Mouse (Mus musculus) intestine, embryonic 15.5 days (tissue): ENCODE measurements around the gene Zfp398. TPM values are rescaled to one million over a fixed set of nuclear protein-coding genes. Genes with fewer than 3 reads are reported as not detected.

Source experiments
- ATAC-seq: fragments of 200-750 bp; cut with Nextera tagmentation; 2 replicates; pipeline ENCODE4 v1.8.0; 2017; ENCODE audit warnings: moderate TSS enrichment, moderate library complexity
- H3K27ac ChIP-seq: fragments of 300-500 bp; sonication (generic); 2 replicates; pipeline ENCODE4 v1.5.1; 2015; ENCODE audit warnings: mild to moderate bottlenecking, inconsistent platforms
- H3K27me3 ChIP-seq: fragments of 300-500 bp; sonication (generic); replicated peaks from 2 replicates; pipeline ENCODE4 v1.6.1; 2015; ENCODE audit warnings: inconsistent platforms
- H3K36me3 ChIP-seq: fragments of 300-500 bp; sonication (generic); 2 replicates; pipeline ENCODE4 v1.6.1; 2015; ENCODE audit warnings: inconsistent platforms
- H3K4me1 ChIP-seq: fragments of 300-500 bp; sonication (generic); replicated peaks from 2 replicates; pipeline ENCODE4 v1.6.1; 2015; ENCODE audit warnings: inconsistent platforms
- H3K4me2 ChIP-seq: fragments of 300-500 bp; sonication (generic); replicated peaks from 2 replicates; pipeline ENCODE4 v1.6.1; 2015; ENCODE audit warnings: mild to moderate bottlenecking, inconsistent platforms
- H3K4me3 ChIP-seq: fragments of 300-500 bp; sonication (generic); replicated peaks from 2 replicates; pipeline ENCODE4 v1.5.1; 2015; ENCODE audit warnings: inconsistent platforms
- H3K9ac ChIP-seq: fragments of 300-500 bp; sonication (generic); 2 replicates; pipeline ENCODE4 v1.6.1; 2015; ENCODE audit warnings: inconsistent platforms
- H3K9me3 ChIP-seq: fragments of 300-500 bp; sonication (generic); 2 replicates; pipeline ENCODE4 v1.6.1; 2016; ENCODE audit warnings: inconsistent platforms
- WGBS: fragments of 180-500 bp; shearing (Covaris S2); methylation state at CpG from one replicate; pipeline ENCODE4 v1.1.7; 2015; 5-methylcytosine and 5-hydroxymethylcytosine counted together
- polyA plus RNA-seq: library from polyadenylated mRNA; unstranded; fragments of >200 nt; fragmentation: Nextera tagmentation; extraction: Ambion mirVana; gene quantifications from 2 replicates; pipeline ENCODE4 v1.2.1, GENCODE M21; 2015

Zfp398 gene
- polyA plus RNA-seq, 1 experiment from 2014 or later = 6.8 TPM

DNA sequence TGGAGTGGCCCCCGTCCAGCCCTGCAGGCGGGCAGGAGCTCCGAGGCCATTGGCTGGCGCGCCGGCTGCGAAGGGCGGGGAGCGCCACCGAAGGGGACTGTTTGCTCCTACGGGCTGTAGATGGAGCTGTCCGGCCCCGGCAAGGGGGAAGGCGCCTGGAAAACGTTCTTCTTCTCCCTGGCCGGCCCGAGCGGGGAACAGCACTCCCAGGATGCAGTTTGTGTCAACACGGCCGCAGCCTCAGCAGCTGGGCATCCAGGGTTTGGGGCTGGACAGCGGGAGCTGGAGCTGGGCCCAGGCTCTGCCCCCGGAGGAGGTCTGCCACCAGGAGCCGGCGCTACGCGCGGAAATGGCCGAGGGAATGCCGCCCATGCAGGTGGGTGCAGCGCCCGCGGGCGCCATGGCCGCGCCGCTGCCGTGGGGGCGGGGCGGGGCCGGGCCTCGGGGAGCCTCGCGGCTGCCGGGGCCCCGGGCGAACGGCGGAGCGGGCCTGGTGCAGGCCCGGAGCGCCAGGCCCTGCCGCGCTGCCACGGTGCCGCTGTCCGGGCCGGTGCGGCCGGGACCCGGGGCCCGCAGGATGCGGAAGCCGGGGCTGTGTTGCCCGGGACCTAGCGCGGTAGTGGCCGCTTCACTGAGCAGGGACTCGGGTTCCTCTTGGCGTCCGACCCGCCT, 42.1 kb downstream of the Zfp398 start:
- no peaks in the 10 kb centered on the region for H3K9me3 ChIP-seq
- H3K4me2 ChIP-seq = peak overlapping the region; percentile 78
- H3K27me3 ChIP-seq = no peaks in the 10 kb centered on the region
- peak overlapping the region; percentile 98 for H3K4me3 ChIP-seq
- peak overlapping the region; percentile 96 for H3K9ac ChIP-seq
- WGBS = under 1% methylated on average over 68 of the region's 71 CpGs
- peaks cover 15% of the 10 kb centered on the region for H3K36me3 ChIP-seq
- H3K4me1 ChIP-seq = peaks cover 15% of the 10 kb centered on the region
- ATAC-seq = peak; percentile 99
- H3K27ac ChIP-seq = peak overlapping the region; percentile 99

DNA sequence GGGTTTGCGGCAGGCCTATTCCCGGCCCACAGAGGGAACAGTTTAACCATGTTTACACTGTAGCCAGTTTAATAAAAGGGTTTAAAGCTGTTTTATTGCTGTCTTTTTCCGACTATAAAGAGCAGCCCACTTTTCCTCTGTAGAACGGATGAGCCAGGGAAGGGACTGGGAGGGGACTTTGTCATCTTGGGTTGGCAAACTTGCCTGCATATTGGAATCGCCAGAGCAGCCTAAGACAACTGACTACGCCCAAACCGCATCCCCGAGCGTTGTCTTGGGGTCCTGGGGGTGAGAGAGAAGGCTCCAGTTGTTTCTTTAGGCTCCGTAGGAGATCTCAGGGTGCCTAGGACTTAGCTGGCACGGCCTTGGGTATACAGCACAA, 42.7 kb downstream of the Zfp398 start:
- WGBS = under 1% methylated on average over 11 of the region's 11 CpGs
- H3K9me3 ChIP-seq = no peaks in the 10 kb centered on the region
- peaks cover 20% of the 10 kb centered on the region for H3K36me3 ChIP-seq
- no peaks in the 10 kb centered on the region for H3K27me3 ChIP-seq
- H3K4me2 ChIP-seq = peak overlapping the region; percentile 78
- H3K4me1 ChIP-seq = peaks cover 15% of the 10 kb centered on the region
- ATAC-seq = no peak
- H3K9ac ChIP-seq = peak overlapping the region; percentile 96
- peak overlapping the region; percentile 98 for H3K4me3 ChIP-seq
- peak overlapping the region; percentile 99 for H3K27ac ChIP-seq

DNA sequence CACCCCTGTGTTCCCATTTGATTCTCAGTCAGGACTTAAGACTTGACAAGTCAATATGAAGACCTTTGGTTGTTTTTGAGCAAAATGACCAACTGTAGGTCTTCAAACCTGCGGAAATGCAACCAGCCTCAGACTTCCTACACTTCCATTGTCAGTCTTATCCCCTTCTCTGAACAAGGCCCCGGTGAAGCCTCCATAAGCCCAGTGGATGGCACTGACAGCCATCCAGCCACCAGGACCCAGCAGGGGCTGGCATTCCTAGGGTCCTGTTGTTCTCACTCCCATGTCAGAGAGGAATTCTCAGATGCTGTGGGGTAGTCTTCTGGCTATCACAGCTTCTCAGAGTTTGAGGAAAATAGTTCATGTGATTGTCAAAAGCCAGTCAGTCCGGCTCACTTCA, 43.1 kb downstream of the Zfp398 start:
- Histone ChIP-seq H3K4me1 (peaks cover 15% of the 10 kb centered on the region), H3K9ac (peak overlapping the region; percentile 96), H3K27ac (no peak overlapping the region), H3K27me3 (no peaks in the 10 kb centered on the region), H3K4me2 (peak overlapping the region; percentile 78), H3K36me3 (peaks cover 23% of the 10 kb centered on the region), H3K4me3 (peak overlapping the region; percentile 98), H3K9me3 (no peaks in the 10 kb centered on the region)
- 37% methylated on average over 3 of the region's 3 CpGs for WGBS
- ATAC-seq = no peak

DNA sequence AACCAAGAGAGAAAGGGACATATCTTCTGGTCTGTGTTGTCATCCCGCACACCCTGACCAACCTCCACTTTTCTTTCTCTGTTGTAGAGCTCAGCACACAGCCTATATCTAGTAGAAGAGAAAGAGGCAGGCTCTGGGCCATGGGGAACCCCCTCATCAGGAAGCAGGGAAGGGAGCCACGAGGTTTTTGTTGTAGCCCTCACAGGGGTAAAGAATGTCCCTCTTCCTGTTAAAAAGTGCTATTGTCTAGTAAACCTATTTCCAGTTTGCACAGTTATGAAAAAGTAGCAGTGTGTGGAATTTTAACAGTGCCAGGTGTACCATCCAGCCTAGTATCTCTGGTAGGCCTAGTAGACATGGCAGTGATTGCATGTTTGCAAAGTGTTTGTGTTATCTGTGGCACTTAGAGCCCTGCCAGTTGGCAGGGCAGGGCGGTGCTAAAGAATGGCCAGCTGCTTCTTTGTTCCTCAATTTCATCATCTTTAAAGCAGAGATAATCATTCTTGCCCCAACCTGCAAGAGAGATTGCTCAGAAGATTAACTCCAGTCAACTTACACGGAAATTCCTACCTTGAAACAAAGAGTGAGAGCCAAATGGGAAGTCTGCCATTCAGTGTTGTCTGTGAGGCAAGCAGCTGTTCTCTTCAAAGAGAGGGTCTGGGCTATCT, 43.7 kb downstream of the Zfp398 start:
- peak overlapping the region; percentile 78 for H3K4me2 ChIP-seq
- peak overlapping the region; percentile 96; the same call in 1 of the 2 replicates for H3K9ac ChIP-seq
- H3K4me3 ChIP-seq = peak overlapping the region; percentile 98
- WGBS = 60% methylated on average over 4 of the region's 4 CpGs
- H3K36me3 ChIP-seq = peaks cover 25% of the 10 kb centered on the region
- H3K9me3 ChIP-seq = no peaks in the 10 kb centered on the region
- no peak overlapping the region for H3K27ac ChIP-seq
- no peak for ATAC-seq
- H3K27me3 ChIP-seq = no peaks in the 10 kb centered on the region
- H3K4me1 ChIP-seq = peaks cover 15% of the 10 kb centered on the region

DNA sequence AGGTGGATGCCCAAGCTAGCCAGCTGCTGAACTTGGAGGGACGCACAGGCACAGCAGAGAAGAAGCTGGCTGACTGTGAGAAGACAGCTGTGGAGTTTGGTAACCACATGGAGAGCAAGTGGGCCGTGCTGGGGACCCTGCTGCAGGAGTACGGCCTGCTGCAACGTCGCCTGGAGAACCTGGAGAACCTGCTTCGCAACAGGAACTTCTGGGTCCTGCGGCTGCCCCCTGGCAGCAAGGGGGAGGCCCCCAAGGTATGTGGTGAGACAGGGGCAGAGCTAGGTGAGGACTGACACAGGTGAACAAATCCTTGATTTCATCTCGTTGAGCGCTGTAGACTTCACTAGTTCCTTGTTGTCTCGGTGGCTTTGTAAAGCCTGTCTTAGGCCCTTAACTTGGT, 44.7 kb downstream of the Zfp398 start:
- no peaks in the 10 kb centered on the region for H3K9me3 ChIP-seq
- no peaks in the 10 kb centered on the region for H3K27me3 ChIP-seq
- H3K4me1 ChIP-seq = peaks cover 15% of the 10 kb centered on the region
- no peak for ATAC-seq
- H3K4me2 ChIP-seq = no peak overlapping the region
- no peak overlapping the region for H3K27ac ChIP-seq
- H3K36me3 ChIP-seq = peaks cover 25% of the 10 kb centered on the region
- no peak overlapping the region for H3K4me3 ChIP-seq
- H3K9ac ChIP-seq = no peak overlapping the region
- WGBS = 92% methylated on average over 10 of the region's 10 CpGs

DNA sequence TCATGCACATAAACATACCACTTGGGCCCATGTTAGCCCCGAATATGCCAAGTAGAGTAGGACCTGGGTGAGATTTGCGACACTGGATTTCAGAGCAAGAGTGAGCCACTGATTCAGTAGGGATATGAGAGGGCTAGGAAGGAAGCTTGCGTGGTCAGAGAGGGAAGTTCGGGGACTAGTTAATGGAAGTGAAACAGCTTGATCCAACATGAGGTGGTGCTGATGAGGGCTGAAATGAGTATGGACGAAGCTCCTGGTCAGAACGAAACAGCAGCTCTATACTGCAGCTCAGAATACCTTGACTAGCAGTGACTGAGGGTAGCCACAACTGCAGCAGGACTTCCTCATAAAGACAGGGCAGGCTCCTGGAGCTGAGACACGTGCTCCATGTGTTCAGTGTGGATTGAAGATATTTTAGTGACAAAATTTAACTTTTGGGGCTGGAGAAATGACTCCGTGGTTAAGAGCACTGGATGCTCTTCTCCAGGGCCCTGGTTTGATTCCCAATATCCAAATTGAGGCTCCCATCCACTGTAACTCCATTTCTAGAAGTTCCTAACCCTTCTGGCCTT, 53.4 kb downstream of the Zfp398 start:
- Histone ChIP-seq H3K9me3 (no peaks in the 10 kb centered on the region), H3K9ac (no peak overlapping the region), H3K4me1 (no peaks in the 10 kb centered on the region), H3K27ac (no peak overlapping the region), H3K36me3 (peaks cover 35% of the 10 kb centered on the region), H3K4me2 (no peak overlapping the region), H3K4me3 (no peak overlapping the region), H3K27me3 (no peaks in the 10 kb centered on the region)
- ATAC-seq = no peak
- 88% methylated on average over 8 of the region's 8 CpGs for WGBS

DNA sequence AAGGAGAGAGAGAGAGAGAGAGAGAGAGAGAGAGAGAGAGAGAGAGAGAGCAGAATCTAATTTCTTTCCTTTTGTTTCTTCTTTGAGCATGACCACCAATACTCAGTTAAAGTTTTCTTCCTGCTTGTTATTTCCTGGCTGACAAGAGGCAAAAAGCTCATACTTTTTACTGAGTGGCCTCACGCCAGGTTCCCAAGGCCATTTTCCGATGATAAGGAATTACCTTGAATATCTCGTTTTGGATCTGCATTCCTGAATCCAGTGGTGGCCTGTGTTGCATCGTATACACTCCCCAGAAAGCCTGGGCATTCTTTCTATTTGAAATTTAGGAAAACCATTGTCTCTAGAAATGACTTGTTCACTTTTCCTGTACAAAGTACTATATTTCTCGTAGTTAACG, 64.0 kb downstream of the Zfp398 start:
- no peak overlapping the region for H3K4me2 ChIP-seq
- no peaks in the 10 kb centered on the region for H3K27me3 ChIP-seq
- no peak overlapping the region for H3K27ac ChIP-seq
- no peak overlapping the region for H3K9ac ChIP-seq
- H3K4me1 ChIP-seq = no peaks in the 10 kb centered on the region
- H3K4me3 ChIP-seq = no peak overlapping the region
- peaks cover 27% of the 10 kb centered on the region for H3K36me3 ChIP-seq
- ATAC-seq = no peak
- WGBS = 86% methylated on average over 6 of the region's 6 CpGs
- H3K9me3 ChIP-seq = no peaks in the 10 kb centered on the region

DNA sequence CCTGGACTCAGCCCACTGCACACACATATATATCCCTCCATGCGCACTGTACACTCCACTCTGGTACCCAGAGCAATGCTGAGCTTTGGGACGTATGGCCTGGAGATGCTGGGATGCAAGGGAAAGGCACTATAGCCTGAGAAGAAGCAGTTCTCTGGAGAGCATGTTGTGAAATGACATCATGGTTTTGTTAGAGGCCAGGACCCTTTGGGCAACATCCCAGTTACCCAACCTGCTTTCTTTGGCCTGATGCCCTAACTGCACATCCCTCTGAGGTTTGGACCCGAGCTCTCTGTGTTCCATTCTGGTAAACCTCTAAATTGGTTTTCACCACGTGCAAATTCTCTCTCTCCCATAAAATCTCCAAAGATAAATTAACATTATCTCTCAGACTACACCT, 68.1 kb downstream of the Zfp398 start:
- no peak for ATAC-seq

DNA sequence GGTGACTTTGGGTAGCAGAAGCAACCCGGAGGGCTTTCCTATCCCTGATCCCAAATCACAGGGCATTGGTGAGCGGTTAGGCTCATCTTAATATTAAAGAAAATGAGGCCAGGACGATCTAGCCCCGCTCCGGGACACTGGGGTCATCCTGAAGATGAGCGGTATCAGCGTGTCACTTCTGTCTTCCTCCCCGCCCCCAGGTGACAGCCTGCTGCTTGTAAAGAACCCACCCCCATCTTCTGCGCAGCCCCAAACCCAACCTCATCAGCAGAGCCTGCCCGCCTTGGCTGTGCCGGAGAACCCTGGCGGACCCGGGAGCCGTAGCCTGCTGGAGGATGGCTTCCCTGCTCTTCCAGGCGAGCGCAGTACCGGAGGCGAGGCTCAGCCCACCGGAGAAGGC, 68.9 kb downstream of the Zfp398 start:
- Histone ChIP-seq H3K27me3 (no peaks in the 10 kb centered on the region), H3K4me1 (no peaks in the 10 kb centered on the region), H3K36me3 (peaks cover 36% of the 10 kb centered on the region), H3K9ac (no peak overlapping the region), H3K4me2 (no peak overlapping the region), H3K9me3 (no peaks in the 10 kb centered on the region), H3K4me3 (no peak overlapping the region), H3K27ac (no peak overlapping the region)
- WGBS = 62% methylated on average over 19 of the region's 19 CpGs
- no peak for ATAC-seq

More for the DNA sequence above, 68.1 kb downstream of the Zfp398 start:
- Histone ChIP-seq H3K27me3 (no peaks in the 10 kb centered on the region), H3K9ac (no peak overlapping the region), H3K27ac (no peak overlapping the region), H3K4me3 (no peak overlapping the region), H3K4me2 (no peak overlapping the region), H3K36me3 (peaks cover 41% of the 10 kb centered on the region), H3K9me3 (no peaks in the 10 kb centered on the region), H3K4me1 (no peaks in the 10 kb centered on the region)
- 71% methylated on average over 4 of the region's 4 CpGs for WGBS

DNA sequence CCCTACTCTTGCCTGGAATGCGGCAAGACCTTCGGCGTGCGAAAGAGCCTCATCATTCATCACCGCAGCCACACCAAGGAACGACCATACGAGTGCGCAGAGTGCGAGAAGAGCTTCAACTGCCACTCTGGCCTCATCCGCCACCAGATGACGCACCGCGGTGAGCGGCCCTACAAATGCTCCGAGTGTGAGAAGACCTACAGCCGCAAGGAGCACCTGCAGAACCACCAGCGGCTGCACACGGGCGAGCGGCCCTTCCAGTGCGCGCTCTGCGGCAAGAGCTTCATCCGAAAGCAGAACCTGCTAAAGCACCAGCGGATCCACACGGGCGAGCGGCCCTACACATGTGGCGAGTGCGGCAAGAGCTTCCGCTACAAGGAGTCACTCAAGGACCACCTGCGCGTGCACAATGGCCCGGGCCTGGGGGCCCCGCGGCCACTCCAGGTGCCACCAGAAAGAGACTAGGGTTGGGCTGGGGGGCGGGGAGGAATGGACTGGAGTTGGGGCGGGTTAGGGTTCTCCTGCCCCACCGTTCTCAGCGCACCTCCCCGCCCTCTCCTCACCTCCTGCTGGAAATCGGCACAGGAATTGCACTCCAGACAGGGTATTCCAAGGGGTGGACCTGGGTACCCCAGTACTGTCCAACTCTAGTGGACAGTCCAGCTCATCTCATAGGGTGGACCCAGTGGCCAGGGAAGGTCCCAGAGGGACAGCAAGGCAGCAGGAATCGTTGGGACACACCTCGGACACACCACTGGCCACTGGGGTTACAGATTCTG, 69.6 kb downstream of the Zfp398 start:
- H3K9ac ChIP-seq = no peak overlapping the region
- ATAC-seq = no peak
- H3K27me3 ChIP-seq = no peaks in the 10 kb centered on the region
- no peak overlapping the region for H3K27ac ChIP-seq
- H3K36me3 ChIP-seq = peaks cover 36% of the 10 kb centered on the region
- H3K4me3 ChIP-seq = no peak overlapping the region
- WGBS = 73% methylated on average over 44 of the region's 44 CpGs
- no peaks in the 10 kb centered on the region for H3K9me3 ChIP-seq
- no peak overlapping the region for H3K4me2 ChIP-seq
- no peaks in the 10 kb centered on the region for H3K4me1 ChIP-seq

DNA sequence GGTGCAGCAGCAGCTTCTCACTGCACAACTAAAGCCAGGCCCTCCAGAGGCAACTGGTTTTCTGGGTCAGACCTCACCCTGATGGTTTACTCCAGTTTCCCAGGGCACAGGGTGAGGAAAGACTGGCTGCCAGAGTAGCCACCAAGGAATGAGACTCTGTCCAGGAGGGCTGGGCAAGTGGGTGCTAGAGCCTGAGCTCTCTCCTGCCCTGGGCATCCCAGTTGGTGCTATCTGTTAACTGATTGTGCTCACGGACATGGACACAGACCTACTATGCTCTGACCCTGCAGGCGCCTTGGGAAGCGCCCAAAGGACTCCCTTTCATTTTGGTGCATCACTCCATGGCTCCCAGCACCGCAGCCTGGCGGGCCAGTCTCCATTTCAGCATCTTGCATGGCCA, 70.9 kb downstream of the Zfp398 start:
- H3K27ac ChIP-seq = no peak overlapping the region
- H3K9ac ChIP-seq = no peak overlapping the region
- 94% methylated on average over 5 of the region's 5 CpGs for WGBS
- H3K4me2 ChIP-seq = no peak overlapping the region
- no peak overlapping the region for H3K4me3 ChIP-seq
- no peaks in the 10 kb centered on the region for H3K9me3 ChIP-seq
- no peak for ATAC-seq
- H3K27me3 ChIP-seq = no peaks in the 10 kb centered on the region
- no peaks in the 10 kb centered on the region for H3K4me1 ChIP-seq
- H3K36me3 ChIP-seq = peaks cover 32% of the 10 kb centered on the region

DNA sequence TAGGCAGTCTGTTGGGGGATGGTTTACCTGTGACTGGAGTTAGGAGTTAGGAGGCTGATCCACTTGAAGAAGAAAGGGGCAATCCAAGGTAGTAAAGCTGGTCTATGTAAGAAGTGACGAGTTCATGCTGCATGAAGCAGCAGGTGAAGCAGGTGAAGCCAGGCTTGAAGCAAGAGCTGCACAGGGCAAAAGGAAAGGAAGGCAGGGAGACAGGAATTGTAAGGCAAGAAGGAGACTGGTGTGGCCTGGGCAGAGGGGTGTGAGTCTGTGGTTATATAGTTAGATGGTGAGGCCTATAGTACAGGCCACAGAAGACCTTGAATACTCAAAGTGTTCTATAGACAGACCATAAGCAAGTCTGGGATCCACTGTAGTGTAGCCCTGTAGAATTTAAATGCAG, 73.5 kb downstream of the Zfp398 start:
- no peak overlapping the region for H3K4me2 ChIP-seq
- H3K4me3 ChIP-seq = no peak overlapping the region
- no peaks in the 10 kb centered on the region for H3K9me3 ChIP-seq
- 68% methylated on average over 1 of the region's 1 CpGs for WGBS
- no peak overlapping the region for H3K9ac ChIP-seq
- no peaks in the 10 kb centered on the region for H3K27me3 ChIP-seq
- ATAC-seq = no peak
- H3K36me3 ChIP-seq = peaks cover 20% of the 10 kb centered on the region
- no peak overlapping the region for H3K27ac ChIP-seq
- H3K4me1 ChIP-seq = no peaks in the 10 kb centered on the region
